Mouse (Mus musculus): ENCODE measurements around the gene Pkd1l2.

- TF ChIP-seq CTCF (IDR thresholded peaks at IDR 0.05; ENCODE audit: borderline replicate concordance, control insufficient read depth, extremely low read depth, insufficient read depth, low read length, poor library complexity) (no peak), POLR2A (IDR thresholded peaks at IDR 0.05; ENCODE audit: control insufficient read depth, extremely low read depth, insufficient read depth, low read length, poor library complexity) (no peak)
Observed at GRCm38 (mm10) chr8:117123850-117124633, 41.8 kb upstream of the Pkd1l2 start.
